Mouse (Mus musculus) spleen, adult 2 months (tissue): ENCODE measurements around the gene Mpp5. TPM values are rescaled to one million over a fixed set of nuclear protein-coding genes. Genes with fewer than 3 reads are reported as not detected.
A peak's percentile ranks its signal among the peaks of the same experiment; 100 is the strongest.

ENCODE experiments used
- DNase-seq, 2 experiments: peaks; one replicate each; pipeline versions ENCODE4 v3.0.0 to v3.0.0-alpha.2; 2012 to 2021; ENCODE audit warnings: low spot score in 2 of 2, low read depth in 1 of 2
- H3K27ac ChIP-seq: fragments of 200-500 bp; 2 replicates; pipeline ENCODE4 v1.5.1; 2012; ENCODE audit warnings: low read length, inconsistent platforms; ENCODE audit not compliant: insufficient read depth
- H3K27me3 ChIP-seq: fragments of 200-500 bp; 2 replicates; pipeline ENCODE4 v1.6.1; 2012; ENCODE audit warnings: mild to moderate bottlenecking, moderate library complexity, low read length, inconsistent platforms; ENCODE audit not compliant: control insufficient read depth, insufficient read depth
- H3K36me3 ChIP-seq: fragments of 200-500 bp; 2 replicates; pipeline ENCODE4 v1.6.1; 2012; ENCODE audit warnings: mild to moderate bottlenecking, low read length, inconsistent platforms; ENCODE audit not compliant: control insufficient read depth, insufficient read depth
- H3K4me1 ChIP-seq: fragments of 200-500 bp; 2 replicates; pipeline ENCODE4 v1.6.1; 2011; ENCODE audit warnings: inconsistent platforms; ENCODE audit not compliant: control insufficient read depth, insufficient read depth, insufficient read length
- H3K4me3 ChIP-seq: fragments of 200-500 bp; 2 replicates; pipeline ENCODE4 v1.5.1; 2011; ENCODE audit warnings: mild to moderate bottlenecking, inconsistent platforms; ENCODE audit not compliant: insufficient read depth, insufficient read length; ENCODE audit errors: extremely low read depth
- CTCF ChIP-seq: fragments of 200-500 bp; IDR thresholded peaks from 2 replicates; pipeline ENCODE4 v1.5.1; 2011; ENCODE audit warnings: mild to moderate bottlenecking, inconsistent platforms; ENCODE audit not compliant: insufficient read depth, insufficient read length, insufficient replicate concordance; ENCODE audit errors: extremely low read depth
- POLR2A ChIP-seq: fragments of 200-500 bp; IDR thresholded peaks from 2 replicates; pipeline ENCODE4 v1.6.1; 2011; ENCODE audit warnings: low read depth, low read length, inconsistent platforms
- WGBS: fragments of 180-500 bp; shearing (Covaris S2); methylation state at CpG from one replicate; pipeline ENCODE4 v1.1.7; 2018; 5-methylcytosine and 5-hydroxymethylcytosine counted together
- polyA plus RNA-seq: library from polyadenylated mRNA; depleted of rRNA; stranded (reverse); fragments of >200 nt; gene quantifications from 2 replicates; pipeline ENCODE4 v1.2.3, GENCODE M21; 2012; rRNA removed

Mpp5 gene
- 0.44 and 0.49 TPM in 2 replicates for polyA plus RNA-seq

DNA sequence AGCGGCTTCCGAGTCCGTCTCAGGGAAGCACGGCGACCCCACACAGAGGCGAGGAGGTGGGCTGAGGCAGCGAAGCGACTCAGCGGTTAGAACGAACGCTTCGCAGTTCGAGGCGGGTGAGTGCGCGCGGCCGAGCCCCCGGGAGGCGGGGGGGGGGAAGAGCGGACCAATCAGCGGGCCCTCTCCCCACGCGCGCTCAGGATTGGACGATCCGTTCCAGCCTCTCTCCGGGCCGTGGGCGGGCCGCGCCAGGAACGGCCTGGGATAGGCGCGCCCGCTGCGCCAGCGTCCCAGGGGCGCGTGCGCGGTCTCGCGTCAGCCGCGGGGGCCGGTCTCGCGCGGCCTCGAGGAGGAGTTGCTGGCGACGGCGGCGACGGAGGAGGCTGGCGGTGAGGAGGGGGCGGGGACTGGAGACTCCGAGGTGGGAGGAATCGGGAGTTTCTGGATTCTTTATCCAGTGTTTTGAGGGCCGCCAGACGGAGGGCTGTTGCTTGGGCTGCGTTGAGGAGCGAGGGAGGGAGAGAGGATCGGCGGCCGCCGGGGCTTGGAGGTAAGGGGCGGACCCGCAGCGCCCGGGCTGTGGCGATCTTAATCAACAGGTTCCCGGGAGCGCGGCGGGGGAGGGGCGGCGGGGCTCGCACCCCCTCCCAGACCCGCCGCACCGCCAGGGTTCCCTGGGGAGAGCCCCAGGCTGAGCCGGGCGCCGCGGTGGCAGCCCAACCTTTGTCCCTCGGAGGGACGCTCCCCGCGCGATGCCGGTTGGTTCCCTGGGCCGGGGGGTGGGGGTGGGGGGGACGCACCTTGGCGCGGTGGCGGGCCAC is at the start of gene Mpp5:
Mpp5 (plus strand) TSS at position 351 of the 821 bp plus-strand sequence.
- Histone ChIP-seq H3K4me3 (peak within 1 kb of the TSS; percentile 86), H3K27me3 (no peaks in the 10 kb centered on the region), H3K27ac (peak within 1 kb of the TSS; percentile 72; the same call in 1 of the 2 replicates), H3K36me3 (no peaks in the 10 kb centered on the region), H3K4me1 (no peaks in the 10 kb centered on the region; the same call in 1 of the 2 replicates)
- TF ChIP-seq CTCF (no peak), POLR2A (peak; percentile 17)
- under 1% methylated on average over 93 of the region's 98 CpGs for WGBS
- peak; percentile 91 to 93 for DNase-seq

GRCm38 (mm10) chr12:78717783-78718182 is 30.9 kb upstream of the Mpp5 start:
- H3K4me1 ChIP-seq: no peaks in the 10 kb centered on the region
- TF ChIP-seq CTCF: no peak
- TF ChIP-seq POLR2A: no peak
- 39% methylated on average over 2 of the region's 2 CpGs for WGBS

GRCm38 (mm10) chr12:78727723-78728122 is 21.0 kb upstream of the Mpp5 start:
- H3K36me3 ChIP-seq: no peaks in the 10 kb centered on the region
- 80% methylated on average over 4 of the region's 4 CpGs for WGBS
- H3K4me3 ChIP-seq: no peak overlapping the region
- H3K27me3 ChIP-seq: no peaks in the 10 kb centered on the region
- no peaks in the 10 kb centered on the region for H3K4me1 ChIP-seq
- H3K27ac ChIP-seq: no peak overlapping the region
- DNase-seq: no peak
- TF ChIP-seq POLR2A: no peak
- no peak for TF ChIP-seq CTCF

More at GRCm38 (mm10) chr12:78717783-78718182, 30.9 kb upstream of the Mpp5 start:
- H3K36me3 ChIP-seq: no peaks in the 10 kb centered on the region
- H3K27ac ChIP-seq: no peak overlapping the region
- no peak overlapping the region for H3K4me3 ChIP-seq
- no peak for DNase-seq
- no peaks in the 10 kb centered on the region for H3K27me3 ChIP-seq

- 74% methylated on average over 2 of the region's 2 CpGs for WGBS
- TF ChIP-seq CTCF: no peak
- TF ChIP-seq POLR2A: no peak
- DNase-seq: no peak
Measured at GRCm38 (mm10) chr12:78739633-78740032, 9.1 kb upstream of the Mpp5 start.

DNA sequence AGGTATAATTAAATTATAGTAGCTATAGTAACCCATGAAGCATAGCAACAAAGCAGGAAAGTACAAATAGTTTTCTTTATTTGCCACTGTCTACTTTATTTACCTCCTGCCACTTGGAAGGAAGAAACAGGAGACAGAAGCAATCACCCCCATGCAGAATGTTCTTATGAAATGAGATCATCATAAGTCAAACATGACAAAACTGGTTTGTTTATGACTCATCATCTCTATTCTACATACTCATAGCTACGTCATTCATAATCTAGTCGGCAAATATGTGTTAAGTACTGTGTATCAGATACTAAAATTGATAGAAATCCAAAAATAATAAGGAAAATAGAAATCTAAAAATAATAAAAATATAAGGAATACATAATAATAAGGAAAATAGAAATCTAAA is 8.4 kb upstream of the Mpp5 start:
- Histone ChIP-seq H3K4me3 (no peak overlapping the region), H3K4me1 (no peaks in the 10 kb centered on the region), H3K27me3 (no peaks in the 10 kb centered on the region), H3K36me3 (no peaks in the 10 kb centered on the region), H3K27ac (no peak overlapping the region)
- TF ChIP-seq POLR2A (no peak), CTCF (no peak)
- 91% methylated on average over 2 of the region's 2 CpGs for WGBS
- DNase-seq: no peak

More at GRCm38 (mm10) chr12:78739633-78740032, 9.1 kb upstream of the Mpp5 start:
- H3K27ac ChIP-seq: no peak overlapping the region
- H3K36me3 ChIP-seq: no peaks in the 10 kb centered on the region
- H3K4me1 ChIP-seq: no peaks in the 10 kb centered on the region
- no peaks in the 10 kb centered on the region for H3K27me3 ChIP-seq
- no peak overlapping the region for H3K4me3 ChIP-seq

DNA sequence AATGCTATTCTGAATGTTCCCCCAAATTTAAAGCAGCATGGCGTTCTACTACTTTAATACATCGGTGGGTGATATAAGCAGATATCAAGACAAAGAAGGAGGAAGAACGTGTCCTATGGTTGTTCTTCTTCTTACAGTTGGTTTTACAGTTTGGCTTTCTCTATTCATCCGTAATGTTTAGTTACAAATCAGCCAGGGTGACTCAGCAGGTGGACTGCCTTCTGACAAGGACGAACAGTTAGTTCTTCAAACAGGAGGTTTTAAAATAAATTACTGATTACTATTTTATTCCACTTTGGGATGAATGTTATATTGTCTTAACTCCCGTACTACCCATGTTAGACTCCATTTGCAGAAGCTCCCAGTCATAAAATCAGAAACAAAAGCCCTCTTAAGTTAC is 2.5 kb upstream of the Mpp5 start:
- no peak for TF ChIP-seq POLR2A
- no peak for TF ChIP-seq CTCF
- Histone ChIP-seq H3K4me1 (no peaks in the 10 kb centered on the region; the same call in 1 of the 2 replicates), H3K4me3 (no peak overlapping the region), H3K36me3 (no peaks in the 10 kb centered on the region), H3K27ac (no peak overlapping the region), H3K27me3 (no peaks in the 10 kb centered on the region)
- DNase-seq: no peak
- WGBS: 81% methylated on average over 6 of the region's 6 CpGs

DNA sequence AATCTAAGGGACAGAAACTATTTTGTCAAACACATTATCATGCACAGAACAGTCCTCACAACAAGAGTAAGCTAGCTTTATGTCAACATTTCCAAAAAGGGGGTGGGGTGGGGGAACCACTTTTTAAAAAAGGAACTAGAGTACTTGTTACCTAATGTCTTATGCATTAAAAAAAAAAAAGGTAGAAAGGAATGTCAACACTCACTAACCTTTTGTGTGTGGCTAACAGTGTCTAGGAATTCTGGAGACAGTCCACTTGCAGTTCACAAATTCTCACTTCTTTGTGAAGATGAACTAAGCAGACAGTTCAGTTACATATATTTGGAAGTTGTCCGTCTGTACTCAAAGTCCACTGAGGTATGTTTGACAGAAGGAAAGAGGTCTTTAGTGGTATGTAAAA is 1.3 kb upstream of the Mpp5 start:
- H3K36me3 ChIP-seq: no peaks in the 10 kb centered on the region
- TF ChIP-seq CTCF (no peak), POLR2A (no peak)
- H3K4me1 ChIP-seq: no peaks in the 10 kb centered on the region; the same call in 1 of the 2 replicates
- no peak overlapping the region for H3K4me3 ChIP-seq
- H3K27me3 ChIP-seq: no peaks in the 10 kb centered on the region
- no peak overlapping the region for H3K27ac ChIP-seq
- DNase-seq: no peak
- WGBS: 66% methylated on average over 1 of the region's 1 CpGs
